Mouse (Mus musculus) hindbrain, embryonic 11.5 days (tissue): ENCODE measurements at regions not wholly inside any gene's neighbourhood (a gene's known extent, or its start where the extent isn't known, plus 50 kb on each side); places are given as distances from the start of the nearest gene placed in this dataset.
A peak's percentile ranks its signal among the peaks of the same experiment; 100 is the strongest.

ENCODE experiments used
- ATAC-seq: fragments of 200-750 bp; cut with Nextera tagmentation; 2 replicates; pipeline ENCODE4 v1.8.0; 2017; ENCODE audit warnings: mild to moderate bottlenecking, moderate TSS enrichment, moderate library complexity; ENCODE audit not compliant: low FRiP score
- DNase-seq: peaks from one replicate; pipeline ENCODE4 v3.0.0-alpha.2; 2015; ENCODE audit warnings: low spot score
- H3K27ac ChIP-seq: fragments of 300-500 bp; sonication (generic); 2 replicates; pipeline ENCODE4 v1.5.1; 2014; ENCODE audit warnings: mild to moderate bottlenecking, low read depth, low read length
- H3K27me3 ChIP-seq: fragments of 300-500 bp; sonication (generic); 2 replicates; pipeline ENCODE4 v1.6.1; 2014; ENCODE audit warnings: mild to moderate bottlenecking, low read length, moderate library complexity, mixed read lengths; ENCODE audit not compliant: control insufficient read depth, insufficient read depth
- H3K36me3 ChIP-seq: fragments of 300-500 bp; sonication (generic); 2 replicates; pipeline ENCODE4 v1.6.1; 2014; ENCODE audit warnings: mild to moderate bottlenecking, low read length, moderate library complexity, mixed read lengths; ENCODE audit not compliant: control insufficient read depth, insufficient read depth
- H3K4me1 ChIP-seq: fragments of 300-500 bp; sonication (generic); replicated peaks from 2 replicates; pipeline ENCODE4 v1.6.1; 2014; ENCODE audit warnings: low read length, mixed read lengths; ENCODE audit not compliant: control insufficient read depth, insufficient read depth
- H3K4me2 ChIP-seq: fragments of 300-500 bp; sonication (generic); replicated peaks from 2 replicates; pipeline ENCODE4 v1.6.1; 2014; ENCODE audit warnings: mild to moderate bottlenecking, low read depth, low read length
- H3K4me3 ChIP-seq: fragments of 300-500 bp; sonication (generic); 2 replicates; pipeline ENCODE4 v1.5.1; 2014; ENCODE audit warnings: low read depth, low read length
- H3K9ac ChIP-seq: fragments of 300-500 bp; sonication (generic); 2 replicates; pipeline ENCODE4 v1.6.1; 2014; ENCODE audit warnings: low read depth, low read length
- H3K9me3 ChIP-seq: fragments of 300-500 bp; sonication (generic); 2 replicates; pipeline ENCODE4 v1.6.1; 2016; ENCODE audit warnings: low read length; ENCODE audit not compliant: control insufficient read depth
- WGBS: fragments of 180-500 bp; shearing (Covaris S2); extraction: QIAGEN DNeasy Blood & Tissue Kit; methylation state at CpG from one replicate; pipeline ENCODE4 v1.1.7; 2014; 5-methylcytosine and 5-hydroxymethylcytosine counted together

- 88% methylated on average over 6 of the region's 6 CpGs for WGBS
Measured at GRCm38 (mm10) chr13:57087966-57088365, 192.2 kb upstream of the Trpc7 start.

GRCm38 (mm10) chr13:57087398-57087797, 191.6 kb upstream of the Trpc7 start:
- Histone ChIP-seq H3K4me1 (no peaks in the 10 kb centered on the region), H3K27ac (no peak overlapping the region), H3K4me2 (no peak overlapping the region), H3K36me3 (no peaks in the 10 kb centered on the region), H3K27me3 (no peaks in the 10 kb centered on the region), H3K9ac (no peak overlapping the region), H3K4me3 (no peak overlapping the region), H3K9me3 (no peaks in the 10 kb centered on the region)
- 76% methylated on average over 5 of the region's 5 CpGs for WGBS
- ATAC-seq (no peak), DNase-seq (no peak)

More at GRCm38 (mm10) chr13:57087966-57088365, 192.2 kb upstream of the Trpc7 start:
- H3K36me3 ChIP-seq: no peaks in the 10 kb centered on the region
- no peaks in the 10 kb centered on the region for H3K9me3 ChIP-seq
- no peaks in the 10 kb centered on the region for H3K4me1 ChIP-seq
- DNase-seq (no peak), ATAC-seq (no peak)
- H3K27me3 ChIP-seq: no peaks in the 10 kb centered on the region
- no peak overlapping the region for H3K4me3 ChIP-seq
- H3K9ac ChIP-seq: no peak overlapping the region
- no peak overlapping the region for H3K27ac ChIP-seq
- no peak overlapping the region for H3K4me2 ChIP-seq

- Histone ChIP-seq H3K27me3 (no peaks in the 10 kb centered on the region), H3K9ac (no peak overlapping the region), H3K9me3 (no peaks in the 10 kb centered on the region), H3K4me1 (no peaks in the 10 kb centered on the region), H3K4me2 (no peak overlapping the region), H3K4me3 (no peak overlapping the region), H3K36me3 (no peaks in the 10 kb centered on the region), H3K27ac (no peak overlapping the region)
- DNase-seq (no peak), ATAC-seq (no peak)
- WGBS: 76% methylated on average over 5 of the region's 5 CpGs
Measured at GRCm38 (mm10) chr13:57083751-57084150, 188.0 kb upstream of the Trpc7 start.

- H3K27me3 ChIP-seq: no peaks in the 10 kb centered on the region
- no peak overlapping the region for H3K4me2 ChIP-seq
- DNase-seq (no peak), ATAC-seq (no peak)
- H3K9ac ChIP-seq: no peak overlapping the region
- no peaks in the 10 kb centered on the region for H3K4me1 ChIP-seq
- H3K36me3 ChIP-seq: no peaks in the 10 kb centered on the region
- 91% methylated on average over 5 of the region's 5 CpGs for WGBS
- no peaks in the 10 kb centered on the region for H3K9me3 ChIP-seq
- no peak overlapping the region for H3K4me3 ChIP-seq
- no peak overlapping the region for H3K27ac ChIP-seq
Measured at GRCm38 (mm10) chr13:57070479-57070878, 174.7 kb upstream of the Trpc7 start.

GRCm38 (mm10) chr13:57061656-57062055, 165.9 kb upstream of the Trpc7 start:
- 79% methylated on average over 9 of the region's 9 CpGs for WGBS
- H3K9ac ChIP-seq: no peak overlapping the region
- H3K36me3 ChIP-seq: no peaks in the 10 kb centered on the region
- no peak overlapping the region for H3K27ac ChIP-seq
- H3K27me3 ChIP-seq: no peaks in the 10 kb centered on the region
- H3K9me3 ChIP-seq: no peaks in the 10 kb centered on the region
- no peak overlapping the region for H3K4me2 ChIP-seq
- no peaks in the 10 kb centered on the region for H3K4me1 ChIP-seq
- DNase-seq (no peak), ATAC-seq (no peak)
- H3K4me3 ChIP-seq: no peak overlapping the region

- DNase-seq (no peak), ATAC-seq (no peak)
- Histone ChIP-seq H3K9ac (no peak overlapping the region), H3K36me3 (no peaks in the 10 kb centered on the region), H3K4me1 (no peaks in the 10 kb centered on the region), H3K4me2 (no peak overlapping the region), H3K27me3 (no peaks in the 10 kb centered on the region), H3K4me3 (no peak overlapping the region), H3K9me3 (no peaks in the 10 kb centered on the region), H3K27ac (no peak overlapping the region)
- WGBS: 73% methylated on average over 7 of the region's 7 CpGs
Measured at GRCm38 (mm10) chr13:57061074-57061473, 165.3 kb upstream of the Trpc7 start.

GRCm38 (mm10) chr13:57056786-57057185, 161.0 kb upstream of the Trpc7 start:
- H3K4me2 ChIP-seq: no peak overlapping the region
- H3K9me3 ChIP-seq: no peaks in the 10 kb centered on the region
- no peak overlapping the region; the same call in 1 of the 2 replicates for H3K27ac ChIP-seq
- H3K4me3 ChIP-seq: no peak overlapping the region
- H3K36me3 ChIP-seq: no peaks in the 10 kb centered on the region
- ATAC-seq: no peak
- no peaks in the 10 kb centered on the region; the same call in 1 of the 2 replicates for H3K4me1 ChIP-seq
- H3K9ac ChIP-seq: no peak overlapping the region
- DNase-seq: no peak
- 79% methylated on average over 15 of the region's 15 CpGs for WGBS
- H3K27me3 ChIP-seq: no peaks in the 10 kb centered on the region

GRCm38 (mm10) chr13:57055409-57056195, 159.8 kb upstream of the Trpc7 start:
- Histone ChIP-seq H3K4me3 (no peak overlapping the region), H3K9me3 (no peaks in the 10 kb centered on the region), H3K4me1 (no peaks in the 10 kb centered on the region; the same call in 1 of the 2 replicates), H3K4me2 (no peak overlapping the region), H3K27me3 (no peaks in the 10 kb centered on the region), H3K27ac (peak overlapping the region; percentile 58; the same call in 1 of the 2 replicates), H3K9ac (no peak overlapping the region), H3K36me3 (no peaks in the 10 kb centered on the region)
- ATAC-seq: no peak; the same call in 1 of the 2 replicates
- peak; percentile 22 for DNase-seq
- WGBS: 62% methylated on average over 12 of the region's 12 CpGs

- no peak overlapping the region for H3K9ac ChIP-seq
- H3K4me2 ChIP-seq: no peak overlapping the region
- no peak for ATAC-seq
- H3K4me3 ChIP-seq: no peak overlapping the region
- WGBS: 79% methylated on average over 4 of the region's 4 CpGs
- no peak for DNase-seq
- no peaks in the 10 kb centered on the region; the same call in 1 of the 2 replicates for H3K4me1 ChIP-seq
- no peaks in the 10 kb centered on the region for H3K27me3 ChIP-seq
- H3K27ac ChIP-seq: no peak overlapping the region
- H3K9me3 ChIP-seq: no peaks in the 10 kb centered on the region
- H3K36me3 ChIP-seq: no peaks in the 10 kb centered on the region
Measured at GRCm38 (mm10) chr13:57053361-57053760, 157.6 kb upstream of the Trpc7 start.
